Mouse (Mus musculus) ES-CJ7 (cell line): ENCODE measurements around the gene Cyp2c39.
A peak's percentile ranks its signal among the peaks of the same experiment; 100 is the strongest.

Source experiments
- DNase-seq: peaks from one replicate; pipeline ENCODE4 v3.0.0; 2011; ENCODE audit warnings: low read depth, low spot score

Cyp2c39 gene

DNA sequence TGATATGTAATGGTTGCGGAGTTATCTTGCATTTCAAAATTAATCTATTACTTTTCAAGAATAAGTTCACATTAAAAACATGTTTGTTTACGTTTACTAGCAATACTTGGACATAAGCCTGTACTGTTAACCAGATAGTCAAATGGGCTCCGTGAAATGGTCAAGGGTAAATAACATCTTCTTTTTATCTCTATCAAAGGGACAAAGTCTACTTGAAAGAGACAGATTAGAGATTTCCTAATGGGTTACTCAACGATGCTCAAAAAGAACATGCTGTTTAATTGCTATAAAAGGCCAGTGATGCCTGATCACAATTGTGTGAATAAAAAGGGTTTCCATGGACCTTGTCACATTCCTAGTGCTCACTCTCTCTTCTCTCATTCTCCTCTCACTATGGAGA lies at the start of gene Cyp2c39:
Cyp2c39 (plus strand) TSS at position 329 of the 400 bp plus-strand sequence.
- no peak for DNase-seq

DNA sequence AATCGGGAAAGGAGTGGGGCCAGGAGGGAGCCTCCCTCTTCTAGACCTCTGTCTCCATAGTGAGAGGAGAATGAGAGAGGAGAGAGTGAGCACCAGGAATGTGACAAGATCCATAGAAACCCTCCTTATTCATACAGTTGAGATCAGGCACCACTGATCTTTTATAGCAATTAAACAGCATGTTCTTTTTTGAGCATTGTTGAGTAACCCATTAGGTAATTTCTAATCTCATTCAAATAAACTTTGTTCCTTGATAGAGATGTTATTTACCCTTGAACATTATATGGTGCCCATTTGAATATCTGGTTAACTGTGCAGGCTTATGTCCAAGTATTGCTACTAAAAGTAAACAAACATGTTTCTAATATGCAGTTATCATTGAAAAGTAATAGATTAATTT lies 47.7 kb upstream of the Cyp2c39 start, which contains the start of gene Cyp2c38:
Cyp2c38 (minus strand) TSS at position 135 of the 400 bp plus-strand sequence.
- DNase-seq, result no peak

DNA sequence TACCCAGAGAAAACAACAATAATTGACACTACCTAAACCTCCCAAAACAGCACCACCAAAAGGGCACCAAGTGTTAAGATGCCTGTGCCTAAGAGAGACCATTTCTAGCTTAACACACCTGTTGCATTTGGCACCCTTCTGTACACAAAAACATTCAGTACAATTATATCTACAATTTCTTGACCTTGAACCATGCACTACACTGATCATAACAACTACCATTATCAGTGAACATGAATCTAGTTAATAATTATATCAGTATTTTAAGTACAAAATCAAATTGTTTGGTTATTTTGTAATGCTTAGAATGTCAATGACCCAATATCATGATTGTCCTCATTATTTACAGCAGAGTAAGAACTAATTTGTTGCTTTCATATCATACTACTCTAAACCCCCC lies 46.7 kb upstream of the Cyp2c39 start:
- no peak for DNase-seq

DNA sequence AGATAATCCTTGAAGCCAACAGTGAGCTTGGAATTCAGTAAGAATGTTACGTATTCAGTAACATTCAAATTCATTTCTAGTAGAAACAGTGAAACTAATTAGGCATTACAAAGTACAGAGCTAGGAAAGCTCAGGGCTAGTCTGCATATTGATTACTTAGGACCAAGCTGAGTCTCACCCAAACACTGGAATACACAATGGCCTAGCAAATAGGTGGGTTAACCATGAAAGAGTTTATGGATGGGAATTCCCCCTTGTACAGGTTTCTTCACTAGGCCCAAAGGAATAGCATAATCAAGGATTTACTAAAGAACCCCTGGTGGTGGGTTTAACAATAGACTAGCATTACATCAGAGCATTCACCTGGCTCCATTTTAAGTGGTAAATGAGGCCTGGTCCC lies 26.7 kb upstream of the Cyp2c39 start:
- DNase-seq, result peak; percentile 53

DNA sequence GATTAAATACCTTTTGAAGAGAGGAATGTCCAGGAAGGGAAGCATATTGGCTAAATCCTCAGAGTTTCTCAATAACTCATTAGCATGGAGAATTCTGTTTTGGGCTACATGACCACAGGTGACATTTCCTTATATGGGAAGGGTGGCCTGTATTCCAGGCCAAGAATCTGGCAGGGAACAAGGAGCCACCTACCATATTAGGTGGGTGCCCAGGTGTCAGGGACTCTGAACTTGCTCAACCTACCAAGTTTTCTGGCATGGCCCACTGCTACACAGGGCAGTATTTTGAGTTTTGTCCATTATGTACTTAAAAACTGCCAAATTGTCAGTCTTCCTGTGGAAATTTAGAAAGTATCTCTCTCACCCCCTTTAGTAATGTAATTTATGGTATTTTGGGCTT lies 4.3 kb upstream of the Cyp2c39 start:
- DNase-seq, result no peak

DNA sequence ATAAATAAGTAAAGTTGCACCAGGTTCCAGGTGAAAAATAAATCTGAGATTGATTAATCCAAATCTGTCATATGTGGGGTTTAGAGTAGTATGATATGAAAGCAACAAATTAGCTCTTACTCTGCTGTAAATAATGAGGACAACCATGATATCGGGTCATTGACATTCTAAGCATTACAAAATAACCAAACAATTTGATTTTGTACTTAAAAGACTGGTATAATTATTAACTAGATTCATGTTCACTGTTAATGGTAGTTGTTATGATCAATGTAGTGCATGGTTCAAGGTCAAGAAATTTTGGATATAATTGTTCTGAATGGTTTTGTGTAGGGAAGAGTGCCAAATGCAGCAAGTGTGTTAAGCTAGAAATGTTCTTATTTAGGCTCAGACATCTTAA lies 1.1 kb upstream of the Cyp2c39 start:
- no peak for DNase-seq
